Mouse (Mus musculus) myocyte (in vitro differentiated cells): ENCODE measurements around the gene Pde4d. TPM values are rescaled to one million over a fixed set of nuclear protein-coding genes. Genes with fewer than 3 reads are reported as not detected.

ENCODE experiments used
- H3K27me3 ChIP-seq: one replicate; pipeline ENCODE4 v1.6.1; 2011; ENCODE audit not compliant: control insufficient read depth, insufficient read depth, insufficient read length
- H3K36me3 ChIP-seq: one replicate; pipeline ENCODE4 v1.6.1; 2011; ENCODE audit not compliant: control insufficient read depth, insufficient read depth
- H3K4me2 ChIP-seq: one replicate; pipeline ENCODE4 v1.6.1; 2011; ENCODE audit warnings: low read depth, control low read depth
- H3K4me3 ChIP-seq: one replicate; pipeline ENCODE4 v1.5.1; 2011; ENCODE audit warnings: mild to moderate bottlenecking, control low read depth, moderate library complexity
- H3K79me2 ChIP-seq: one replicate; pipeline ENCODE4 v1.6.1; 2011; ENCODE audit not compliant: control insufficient read depth, insufficient read depth
- H3ac ChIP-seq: one replicate; pipeline ENCODE4 v1.6.1; 2011; ENCODE audit not compliant: control insufficient read depth, insufficient read length
- CEBPB ChIP-seq: IDR thresholded peaks from 2 replicates; pipeline ENCODE4 v1.6.1; 2011; ENCODE audit warnings: mild to moderate bottlenecking, moderate library complexity; ENCODE audit not compliant: poor library complexity, insufficient read depth, severe bottlenecking
- E2F4 ChIP-seq: IDR thresholded peaks from one replicate; pipeline ENCODE4 v1.6.1; 2011; ENCODE audit warnings: mild to moderate bottlenecking, control low read depth, moderate library complexity; ENCODE audit not compliant: insufficient read depth
- MAX ChIP-seq: IDR thresholded peaks from one replicate; pipeline ENCODE4 v1.6.1; 2011; ENCODE audit warnings: low read depth, mild to moderate bottlenecking, control low read depth
- MYOD1 ChIP-seq, 3 experiments: IDR thresholded peaks; one replicate each; pipeline ENCODE4 v1.6.1; 2011; ENCODE audit warnings: control low read depth in 2 of 3, low read depth in 2 of 3, mild to moderate bottlenecking in 2 of 3, moderate library complexity in 1 of 3; ENCODE audit not compliant: insufficient read length in 2 of 3, control insufficient read depth in 1 of 3
- MYOG ChIP-seq, 3 experiments: IDR thresholded peaks; one replicate each; pipeline ENCODE4 v1.6.1; 2011; ENCODE audit warnings: control low read depth in 2 of 3, low read depth in 2 of 3, mild to moderate bottlenecking in 2 of 3; ENCODE audit not compliant: insufficient read length in 2 of 3, control insufficient read depth in 1 of 3, insufficient read depth in 1 of 3
- POLR2A ChIP-seq: IDR thresholded peaks from one replicate; pipeline ENCODE4 v1.6.1; 2011; ENCODE audit warnings: low read depth, mild to moderate bottlenecking, control low read depth, moderate library complexity; ENCODE audit not compliant: insufficient read length
- POLR2AphosphoS2 ChIP-seq: IDR thresholded peaks from one replicate; pipeline ENCODE4 v1.6.1; 2011; ENCODE audit warnings: low read depth, control low read depth; ENCODE audit not compliant: insufficient read length
- REST ChIP-seq: IDR thresholded peaks from one replicate; pipeline ENCODE4 v1.6.1; 2011; ENCODE audit warnings: mild to moderate bottlenecking, control low read depth, moderate library complexity; ENCODE audit not compliant: insufficient read depth, insufficient read length
- SRF ChIP-seq: IDR thresholded peaks from one replicate; pipeline ENCODE4 v1.6.1; 2011; ENCODE audit warnings: low read depth; ENCODE audit not compliant: control insufficient read depth, insufficient read length
- TCF12 ChIP-seq: IDR thresholded peaks from one replicate; pipeline ENCODE4 v1.6.1; 2011; ENCODE audit warnings: mild to moderate bottlenecking, control low read depth; ENCODE audit not compliant: poor library complexity, insufficient read depth, severe bottlenecking
- TCF3 ChIP-seq: IDR thresholded peaks from one replicate; pipeline ENCODE4 v1.6.1; 2011; ENCODE audit warnings: low read depth, control low read depth; ENCODE audit not compliant: insufficient read length
- USF1 ChIP-seq: IDR thresholded peaks from one replicate; pipeline ENCODE4 v1.6.1; 2011; ENCODE audit warnings: low read depth, mild to moderate bottlenecking, control low read depth, moderate library complexity
- polyA plus RNA-seq: library from polyadenylated mRNA; unstranded; fragments of >200 nt; fragmentation: generic; extraction: Trizol; gene quantifications from one replicate; pipeline ENCODE4 v1.2.1, GENCODE M21; 2012; ENCODE audit warnings: missing spikeins

Pde4d gene
- polyA plus RNA-seq, 1 experiment: 8.2 TPM

- no peaks in the 10 kb centered on the region for H3K27me3 ChIP-seq
- no peak for TF ChIP-seq POLR2AphosphoS2
- no peak for TF ChIP-seq TCF12
- TF ChIP-seq REST: no peak
- no peak for TF ChIP-seq CEBPB
- TF ChIP-seq MAX: no peak
- no peak for TF ChIP-seq E2F4
- TF ChIP-seq USF1: no peak
- TF ChIP-seq TCF3: no peak
- H3K79me2 ChIP-seq: no peaks in the 10 kb centered on the region
- no peak overlapping the region for H3K4me2 ChIP-seq
- H3ac ChIP-seq: no peak overlapping the region
- H3K4me3 ChIP-seq: no peak overlapping the region
- H3K36me3 ChIP-seq: no peaks in the 10 kb centered on the region
Measured at GRCm38 (mm10) chr13:109168556-109169334, 719.0 kb downstream of the Pde4d start.

- Histone ChIP-seq H3K27me3 (no peaks in the 10 kb centered on the region), H3ac (no peak overlapping the region), H3K4me2 (no peak overlapping the region), H3K79me2 (no peaks in the 10 kb centered on the region), H3K36me3 (no peaks in the 10 kb centered on the region), H3K4me3 (no peak overlapping the region)
- TF ChIP-seq TCF12 (no peak), POLR2AphosphoS2 (no peak), REST (no peak), CEBPB (no peak), MAX (no peak)
Measured at GRCm38 (mm10) chr13:109169335-109169606, 719.5 kb downstream of the Pde4d start.

GRCm38 (mm10) chr13:109171688-109172087 is 721.9 kb downstream of the Pde4d start:
- Histone ChIP-seq H3ac (no peak overlapping the region), H3K4me3 (no peak overlapping the region), H3K4me2 (peak overlapping the region; percentile 39), H3K36me3 (no peaks in the 10 kb centered on the region), H3K27me3 (no peaks in the 10 kb centered on the region), H3K79me2 (no peaks in the 10 kb centered on the region)
- TF ChIP-seq TCF12 (no peak), POLR2AphosphoS2 (no peak), USF1 (no peak), REST (no peak), MYOG (IDR thresholded peaks at IDR 0.05; ENCODE audit: control insufficient read depth in 1 of 3, insufficient read depth in 1 of 3, insufficient read length in 2 of 3, low read depth in 2 of 3) (no peak), POLR2A (no peak), SRF (no peak), TCF3 (no peak), MYOD1 (IDR thresholded peaks at IDR 0.05; ENCODE audit: control insufficient read depth in 1 of 3, insufficient read length in 2 of 3, low read depth in 2 of 3) (no peak), CEBPB (no peak), MAX (no peak), E2F4 (no peak)

- Histone ChIP-seq H3K4me2 (peak overlapping the region; percentile 42), H3K4me3 (no peak overlapping the region), H3ac (no peak overlapping the region), H3K36me3 (no peaks in the 10 kb centered on the region), H3K27me3 (no peaks in the 10 kb centered on the region), H3K79me2 (no peaks in the 10 kb centered on the region)
- TF ChIP-seq REST: no peak
- TF ChIP-seq CEBPB: peak; percentile 82
- no peak for TF ChIP-seq POLR2A
Measured at GRCm38 (mm10) chr13:109175281-109175680, 725.5 kb downstream of the Pde4d start.

- no peak overlapping the region for H3K4me3 ChIP-seq
- peak overlapping the region; percentile 42 for H3K4me2 ChIP-seq
- TF ChIP-seq REST: no peak
- no peak for TF ChIP-seq MAX
- no peak for TF ChIP-seq CEBPB
- TF ChIP-seq SRF: no peak
- no peak for TF ChIP-seq POLR2A
- TF ChIP-seq E2F4: no peak
- no peak for TF ChIP-seq USF1
- TF ChIP-seq MYOD1 (IDR thresholded peaks at IDR 0.05; ENCODE audit: control insufficient read depth in 1 of 3, insufficient read length in 2 of 3, low read depth in 2 of 3): no peak
- TF ChIP-seq TCF12: no peak
- TF ChIP-seq TCF3: no peak
- no peak for TF ChIP-seq MYOG (IDR thresholded peaks at IDR 0.05; ENCODE audit: control insufficient read depth in 1 of 3, insufficient read depth in 1 of 3, insufficient read length in 2 of 3, low read depth in 2 of 3)
- H3ac ChIP-seq: no peak overlapping the region
- H3K36me3 ChIP-seq: no peaks in the 10 kb centered on the region
- H3K79me2 ChIP-seq: no peaks in the 10 kb centered on the region
- H3K27me3 ChIP-seq: no peaks in the 10 kb centered on the region
Measured at GRCm38 (mm10) chr13:109175852-109176621, 726.3 kb downstream of the Pde4d start.
